Mouse (Mus musculus) cerebellum, adult 2 months (tissue): ENCODE data around the gene Batf.

ENCODE experiments used
- CTCF ChIP-seq: fragments of 200-500 bp; IDR thresholded peaks from 2 replicates; pipeline ENCODE4 v1.5.1; 2011; ENCODE audit warnings: low read depth, mild to moderate bottlenecking, control low read depth, low read length, moderate library complexity, borderline replicate concordance; ENCODE audit not compliant: insufficient read depth
- POLR2A ChIP-seq: fragments of 200-500 bp; IDR thresholded peaks from 2 replicates; pipeline ENCODE4 v1.6.1; 2011; ENCODE audit warnings: low read length, control low read depth, borderline replicate concordance; ENCODE audit not compliant: insufficient read depth

DNA sequence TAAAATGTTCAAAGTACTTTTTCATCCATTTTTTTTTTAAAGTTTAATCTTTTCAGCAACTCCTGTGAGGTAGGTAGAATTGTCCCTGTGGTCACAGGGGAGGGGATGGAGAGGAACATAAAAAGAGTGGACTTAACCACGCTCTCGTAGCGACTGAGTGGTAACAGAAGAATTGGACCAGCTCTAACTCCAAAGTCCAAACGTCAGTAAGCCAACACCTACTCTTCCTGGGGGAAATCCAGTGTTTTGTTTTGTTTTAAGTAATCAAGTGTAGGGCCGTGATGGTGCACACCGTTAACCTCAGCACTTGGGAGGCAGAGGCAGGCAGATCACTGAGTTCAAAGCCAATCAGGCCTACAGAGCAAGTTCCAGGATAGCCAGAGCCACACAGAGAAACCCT is 65.6 kb downstream of the Batf start:
- TF ChIP-seq CTCF (no peak), POLR2A (no peak)
